Mouse (Mus musculus): ENCODE results near the gene Srcap. TPM values are rescaled to one million over a fixed set of nuclear protein-coding genes. Genes with fewer than 3 reads are reported as not detected.

The Srcap gene
- total and polyA plus RNA-seq, 3 experiments, result 14.8 to 107 (median 48.5) TPM

DNA sequence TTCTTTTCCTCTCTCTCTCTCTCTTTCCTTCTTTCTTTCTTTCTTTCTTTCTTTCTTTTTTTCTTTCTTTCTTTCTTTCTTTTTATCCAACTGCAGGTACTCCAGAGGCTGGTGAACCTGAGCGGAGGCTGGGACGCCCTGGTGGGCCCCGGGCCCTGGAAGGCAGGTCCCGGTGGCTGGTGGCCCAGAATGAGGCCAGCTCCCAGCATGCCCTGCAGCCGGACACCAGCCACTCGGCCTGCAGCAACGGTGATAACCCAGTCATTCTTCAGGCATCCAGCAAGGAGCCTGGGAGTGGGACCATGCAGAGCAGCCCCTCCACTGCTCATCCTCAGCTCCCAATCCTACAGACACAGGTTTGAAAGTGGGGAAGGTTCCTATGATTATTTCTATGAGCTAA lies 4.1 kb downstream of the Srcap start:
- no peak for TF ChIP-seq GATA1 (IDR thresholded peaks at IDR 0.05; ENCODE audit: borderline replicate concordance, low read length)
- TF ChIP-seq TAL1 (conservative IDR thresholded peaks at IDR 0.05; ENCODE audit: low read depth, low read length), result no peak
- Histone ChIP-seq H3K4me3 (ENCODE audit: low read depth, low read length) (no peak overlapping the region; the same call in 1 of the 2 replicates), H3K27me3 (ENCODE audit: insufficient read depth, low read length) (no peaks in the 10 kb centered on the region), H3K36me3 (replicated peaks) (peaks cover 63% of the 10 kb centered on the region), H3K4me1 (ENCODE audit: insufficient read depth, low read depth, low read length) (peaks cover 35% of the 10 kb centered on the region), H3K9me3 (replicated peaks) (no peaks in the 10 kb centered on the region)
- DNase-seq (ENCODE audit: low spot score) (no peak), ATAC-seq (ENCODE audit: extremely low read depth, insufficient number of reproducible peaks, low FRiP score, poor library complexity, severe bottlenecking) (no peak)

DNA sequence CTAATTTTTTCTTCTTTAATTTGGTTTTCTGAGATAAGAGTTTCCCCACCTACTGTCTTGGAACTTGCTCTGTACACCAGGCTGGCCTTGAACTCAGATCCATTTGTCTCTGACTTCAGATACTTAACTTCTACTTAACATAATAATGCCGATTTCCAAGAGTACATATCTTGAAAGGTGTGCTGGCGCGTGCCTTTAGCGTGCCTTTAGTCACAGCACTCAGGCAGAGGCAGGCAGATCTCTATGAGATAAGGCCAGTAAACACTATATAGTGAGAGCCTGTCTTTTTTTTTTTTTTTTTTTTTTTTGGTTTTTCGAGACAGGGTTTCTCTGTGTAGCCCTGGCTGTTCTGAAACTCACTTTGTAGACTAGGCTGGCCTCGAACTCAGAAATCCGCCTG lies 4.6 kb downstream of the Srcap start:
- Histone ChIP-seq H3K27me3 (ENCODE audit: insufficient read depth, low read length) (no peaks in the 10 kb centered on the region), H3K36me3 (replicated peaks) (peaks cover 68% of the 10 kb centered on the region)
- no peak for TF ChIP-seq GATA2 (IDR thresholded peaks at IDR 0.05; ENCODE audit: borderline replicate concordance, low read depth, low read length)
- TF ChIP-seq GATA1 (IDR thresholded peaks at IDR 0.05; ENCODE audit: borderline replicate concordance, low read length), result no peak
- TF ChIP-seq POLR2AphosphoS5 (IDR thresholded peaks at IDR 0.05; ENCODE audit: insufficient replicate concordance, low read depth, low read length), result no peak
- TF ChIP-seq TAL1 (conservative IDR thresholded peaks at IDR 0.05; ENCODE audit: low read depth, low read length), result no peak
- no peak for TF ChIP-seq CTCF (IDR thresholded peaks at IDR 0.05; ENCODE audit: low read depth, low read length)

DNA sequence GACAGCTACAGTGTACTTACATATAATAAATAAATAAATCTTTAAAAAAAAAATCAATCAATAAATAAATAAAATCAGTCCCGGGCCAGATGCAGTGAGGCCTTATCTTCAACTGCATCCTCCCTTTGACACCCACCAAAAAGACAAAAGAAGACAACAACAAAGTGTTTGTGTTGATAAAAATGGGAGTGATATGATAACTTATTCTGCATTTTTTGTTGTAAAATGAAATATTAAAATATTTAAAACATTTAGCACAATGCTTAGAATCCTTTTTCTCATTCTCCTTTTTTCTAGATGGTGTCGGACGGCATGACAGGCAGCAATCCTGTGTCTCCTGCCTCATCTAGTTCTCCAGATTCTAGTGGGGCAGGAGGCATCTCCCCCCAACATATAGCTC lies 7.5 kb downstream of the Srcap start, which contains the start of gene Gm42715:
Gene Gm42715, plus strand, starts transcription at position 301 of the 400 bp plus-strand sequence.
- DNase-seq (ENCODE audit: low spot score) (no peak), ATAC-seq (ENCODE audit: extremely low read depth, insufficient number of reproducible peaks, low FRiP score, poor library complexity, severe bottlenecking) (no peak)
- Histone ChIP-seq H3K9me3 (replicated peaks) (no peaks in the 10 kb centered on the region), H3K27me3 (ENCODE audit: insufficient read depth, low read length) (no peaks in the 10 kb centered on the region), H3K4me1 (ENCODE audit: insufficient read depth, low read depth, low read length) (peaks cover 15% of the 10 kb centered on the region), H3K4me3 (ENCODE audit: low read depth, low read length) (no peak within 1 kb of the TSS), H3K36me3 (replicated peaks) (peaks cover 90% of the 10 kb centered on the region)
- TF ChIP-seq GATA2 (IDR thresholded peaks at IDR 0.05; ENCODE audit: borderline replicate concordance, low read depth, low read length), result no peak
- no peak for TF ChIP-seq CTCF (IDR thresholded peaks at IDR 0.05; ENCODE audit: low read depth, low read length)
- no peak for TF ChIP-seq POLR2AphosphoS5 (IDR thresholded peaks at IDR 0.05; ENCODE audit: insufficient replicate concordance, low read depth, low read length)
- no peak for TF ChIP-seq GATA1 (IDR thresholded peaks at IDR 0.05; ENCODE audit: borderline replicate concordance, low read length)
- no peak for TF ChIP-seq TAL1 (conservative IDR thresholded peaks at IDR 0.05; ENCODE audit: low read depth, low read length)

More for the DNA sequence above, 4.6 kb downstream of the Srcap start:
- DNase-seq (ENCODE audit: low spot score), result no peak
- H3K4me1 ChIP-seq (ENCODE audit: insufficient read depth, low read depth, low read length), result peaks cover 30% of the 10 kb centered on the region
- no peak overlapping the region for H3K4me3 ChIP-seq (ENCODE audit: low read depth, low read length)
- ATAC-seq (ENCODE audit: extremely low read depth, insufficient number of reproducible peaks, low FRiP score, poor library complexity, severe bottlenecking), result no peak
- H3K9me3 ChIP-seq (replicated peaks), result no peaks in the 10 kb centered on the region

DNA sequence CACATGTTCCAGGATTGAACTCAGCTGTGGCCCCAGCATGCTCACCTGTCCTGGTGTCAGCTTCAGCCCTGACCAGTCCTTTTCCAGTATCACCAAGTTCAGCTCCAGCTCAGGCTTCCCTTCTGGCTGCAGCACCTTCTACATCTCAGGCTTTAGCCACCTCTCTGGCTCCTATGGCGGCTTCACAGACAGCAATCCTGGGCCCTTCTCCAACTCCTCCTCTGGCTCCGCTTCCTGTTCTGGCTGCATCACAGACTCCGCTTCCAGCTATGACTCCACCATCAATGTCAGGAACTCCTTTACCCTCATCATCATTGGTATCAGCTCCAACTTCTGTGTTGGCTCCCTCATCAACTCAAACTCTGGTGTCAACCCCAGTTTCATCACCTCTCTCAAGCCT lies 29.9 kb downstream of the Srcap start:
- Histone ChIP-seq H3K9me3 (replicated peaks) (no peaks in the 10 kb centered on the region), H3K36me3 (replicated peaks) (peaks cover 96% of the 10 kb centered on the region), H3K4me1 (ENCODE audit: insufficient read depth, low read depth, low read length) (peaks cover 4% of the 10 kb centered on the region; the same call in 1 of the 2 replicates), H3K27me3 (ENCODE audit: insufficient read depth, low read length) (no peaks in the 10 kb centered on the region), H3K4me3 (ENCODE audit: low read depth, low read length) (no peak overlapping the region)
- ATAC-seq (ENCODE audit: extremely low read depth, insufficient number of reproducible peaks, low FRiP score, poor library complexity, severe bottlenecking), result no peak
- DNase-seq (ENCODE audit: low spot score), result no peak
- TF ChIP-seq POLR2AphosphoS5 (IDR thresholded peaks at IDR 0.05; ENCODE audit: insufficient replicate concordance, low read depth, low read length) (no peak), TAL1 (conservative IDR thresholded peaks at IDR 0.05; ENCODE audit: low read depth, low read length) (no peak), CTCF (IDR thresholded peaks at IDR 0.05; ENCODE audit: low read depth, low read length) (no peak), GATA2 (IDR thresholded peaks at IDR 0.05; ENCODE audit: borderline replicate concordance, low read depth, low read length) (no peak), GATA1 (IDR thresholded peaks at IDR 0.05; ENCODE audit: borderline replicate concordance, low read length) (no peak)

GRCm38 (mm10) chr7:127549116-127549835 lies 37.5 kb downstream of the Srcap start:
- TF ChIP-seq POLR2AphosphoS5 (IDR thresholded peaks at IDR 0.05; ENCODE audit: insufficient replicate concordance, low read depth, low read length) (no peak), GATA2 (IDR thresholded peaks at IDR 0.05; ENCODE audit: borderline replicate concordance, low read depth, low read length) (no peak), TAL1 (conservative IDR thresholded peaks at IDR 0.05; ENCODE audit: low read depth, low read length) (no peak), GATA1 (IDR thresholded peaks at IDR 0.05; ENCODE audit: borderline replicate concordance, low read length) (no peak), CTCF (IDR thresholded peaks at IDR 0.05; ENCODE audit: low read depth, low read length) (no peak)
- ATAC-seq (ENCODE audit: extremely low read depth, insufficient number of reproducible peaks, low FRiP score, poor library complexity, severe bottlenecking) (no peak), DNase-seq (ENCODE audit: low spot score) (no peak)
- H3K4me3 ChIP-seq (ENCODE audit: low read depth, low read length), result no peak overlapping the region
- H3K27me3 ChIP-seq (ENCODE audit: insufficient read depth, low read length), result no peaks in the 10 kb centered on the region
- peaks cover 87% of the 10 kb centered on the region for H3K36me3 ChIP-seq (replicated peaks)
- H3K9me3 ChIP-seq (replicated peaks), result no peaks in the 10 kb centered on the region
- no peaks in the 10 kb centered on the region for H3K4me1 ChIP-seq (ENCODE audit: insufficient read depth, low read depth, low read length)

- Histone ChIP-seq H3K27me3 (ENCODE audit: insufficient read depth, low read length) (no peaks in the 10 kb centered on the region), H3K4me1 (ENCODE audit: insufficient read depth, low read depth, low read length) (no peaks in the 10 kb centered on the region), H3K36me3 (replicated peaks) (peaks cover 88% of the 10 kb centered on the region), H3K9me3 (replicated peaks) (no peaks in the 10 kb centered on the region), H3K4me3 (ENCODE audit: low read depth, low read length) (no peak overlapping the region)
- no peak for ATAC-seq (ENCODE audit: extremely low read depth, insufficient number of reproducible peaks, low FRiP score, poor library complexity, severe bottlenecking)
- TF ChIP-seq TAL1 (conservative IDR thresholded peaks at IDR 0.05; ENCODE audit: low read depth, low read length) (no peak), CTCF (IDR thresholded peaks at IDR 0.05; ENCODE audit: low read depth, low read length) (no peak), GATA2 (IDR thresholded peaks at IDR 0.05; ENCODE audit: borderline replicate concordance, low read depth, low read length) (no peak), POLR2AphosphoS5 (IDR thresholded peaks at IDR 0.05; ENCODE audit: insufficient replicate concordance, low read depth, low read length) (no peak), GATA1 (IDR thresholded peaks at IDR 0.05; ENCODE audit: borderline replicate concordance, low read length) (no peak)
- DNase-seq (ENCODE audit: low spot score), result no peak
Observed at GRCm38 (mm10) chr7:127551558-127551957, 39.8 kb downstream of the Srcap start.
